Mouse (Mus musculus) heart, postnatal 0 days (tissue): ENCODE data around the gene Lias.

ENCODE experiments used
- CTCF ChIP-seq: IDR thresholded peaks from 2 replicates; pipeline ENCODE4 v1.5.1; 2016; ENCODE audit warnings: antibody characterized with exemption, control low read depth, low read depth
- EP300 ChIP-seq: IDR thresholded peaks from 2 replicates; pipeline ENCODE4 v1.6.1; 2016; ENCODE audit warnings: antibody characterized with exemption, low read depth

DNA sequence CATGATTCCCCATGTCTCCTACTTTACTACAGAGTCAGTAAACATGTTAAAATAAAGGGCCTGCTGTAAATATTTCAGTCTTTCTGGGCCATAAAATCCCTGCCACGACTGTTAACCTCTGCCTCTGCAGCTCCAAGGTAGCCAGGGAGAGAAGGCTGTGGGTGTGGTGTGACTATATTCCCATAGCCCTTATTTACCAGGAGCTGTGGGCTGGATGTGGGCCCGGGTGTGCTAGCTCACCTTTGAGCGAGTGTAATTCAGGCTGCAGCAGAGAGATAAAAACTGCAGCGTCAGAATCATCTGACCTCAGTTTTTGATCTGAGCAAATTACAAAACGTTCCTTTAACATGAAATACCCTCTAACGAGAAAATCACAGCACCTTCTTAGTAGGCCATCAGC is 29.5 kb downstream of the Lias start:
- TF ChIP-seq EP300 (no peak), CTCF (no peak)
